Mouse (Mus musculus) lung, postnatal 0 days (tissue): Measurements from ENCODE around the gene Retreg1. TPM values are rescaled to one million over a fixed set of nuclear protein-coding genes. Genes with fewer than 3 reads are reported as not detected.
A peak's percentile ranks its signal among the peaks of the same experiment; 100 is the strongest.

Source experiments
- ATAC-seq: fragments of 200-750 bp; cut with Nextera tagmentation; 2 replicates; pipeline ENCODE4 v1.8.0; 2017; ENCODE audit warnings: moderate library complexity
- DNase-seq: peaks from one replicate; pipeline ENCODE4 v3.0.0-alpha.2; 2016; ENCODE audit warnings: low spot score
- H3K27ac ChIP-seq: fragments of 300-500 bp; sonication (generic); 2 replicates; pipeline ENCODE4 v1.5.1; 2014; ENCODE audit warnings: antibody characterized with exemption, mild to moderate bottlenecking, low read length, mixed read lengths
- H3K27me3 ChIP-seq: fragments of 300-500 bp; sonication (generic); replicated peaks from 2 replicates; pipeline ENCODE4 v1.6.1; 2014; ENCODE audit warnings: low read length, mixed read lengths; ENCODE audit not compliant: insufficient read depth
- H3K36me3 ChIP-seq: fragments of 300-500 bp; sonication (generic); 2 replicates; pipeline ENCODE4 v1.6.1; 2014; ENCODE audit warnings: low read length, mixed read lengths; ENCODE audit not compliant: insufficient read depth
- H3K4me1 ChIP-seq: fragments of 300-500 bp; sonication (generic); 2 replicates; pipeline ENCODE4 v1.6.1; 2014; ENCODE audit warnings: antibody characterized with exemption, low read depth, low read length, mixed read lengths; ENCODE audit not compliant: insufficient read depth
- H3K4me2 ChIP-seq: fragments of 300-500 bp; sonication (generic); replicated peaks from 2 replicates; pipeline ENCODE4 v1.6.1; 2014; ENCODE audit warnings: low read depth, mild to moderate bottlenecking, low read length, moderate library complexity, mixed read lengths
- H3K4me3 ChIP-seq: fragments of 300-500 bp; sonication (generic); 2 replicates; pipeline ENCODE4 v1.5.1; 2014; ENCODE audit warnings: low read depth, low read length
- H3K9ac ChIP-seq: fragments of 300-500 bp; sonication (generic); replicated peaks from 2 replicates; pipeline ENCODE4 v1.6.1; 2014; ENCODE audit warnings: low read depth, mild to moderate bottlenecking
- H3K9me3 ChIP-seq: fragments of 300-500 bp; sonication (generic); 2 replicates; pipeline ENCODE4 v1.6.1; 2016; ENCODE audit warnings: low read length, mixed read lengths
- CTCF ChIP-seq: IDR thresholded peaks from 2 replicates; pipeline ENCODE4 v1.5.1; 2016; ENCODE audit warnings: antibody characterized with exemption, mild to moderate bottlenecking
- EP300 ChIP-seq: IDR thresholded peaks from 2 replicates; pipeline ENCODE4 v1.6.1; 2016; ENCODE audit warnings: antibody characterized with exemption, mild to moderate bottlenecking, control low read depth
- whole genome bisulfite sequencing: fragments of 180-500 bp; shearing (Covaris S2); extraction: QIAGEN DNeasy Blood & Tissue Kit; methylation state at CpG from one replicate; pipeline ENCODE4 v1.1.7; 2014; 5-methylcytosine and 5-hydroxymethylcytosine counted together
- polyA plus RNA-seq: library from polyadenylated mRNA; unstranded; fragments of >200 nt; fragmentation: Nextera tagmentation; extraction: Ambion mirVana; gene quantifications from 2 replicates; pipeline ENCODE4 v1.2.1, GENCODE M21; 2015

The Retreg1 gene
- polyA plus RNA-seq, 1 experiment from 2014 or later = 36.2 TPM

DNA sequence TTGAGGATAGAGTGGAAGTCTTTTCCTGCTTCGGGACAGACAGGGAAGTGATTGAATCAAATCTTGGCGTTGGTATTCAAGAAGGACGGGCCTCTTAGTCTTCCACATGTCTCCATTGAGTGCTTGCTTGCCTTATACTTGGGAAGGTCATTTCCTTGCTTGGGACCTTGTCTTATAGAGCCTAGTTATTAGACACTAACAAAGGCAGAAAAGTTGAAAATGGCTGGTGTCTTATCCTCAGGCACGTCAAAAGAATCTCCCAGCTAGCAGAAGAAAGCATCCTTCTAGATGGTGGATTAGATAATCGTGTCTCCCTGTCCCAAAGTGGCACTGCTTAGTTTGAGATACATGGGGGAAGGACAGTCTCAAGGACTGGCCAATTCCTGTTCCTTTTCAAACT is 113.0 kb downstream of the Retreg1 start:
- DNase-seq (no peak), ATAC-seq (no peak)
- H3K4me3 ChIP-seq = no peak overlapping the region
- WGBS = 51% methylated on average over 5 of the region's 5 CpGs
- no peaks in the 10 kb centered on the region for H3K9me3 ChIP-seq
- no peaks in the 10 kb centered on the region for H3K36me3 ChIP-seq
- TF ChIP-seq CTCF (no peak), EP300 (no peak)
- H3K27me3 ChIP-seq = no peaks in the 10 kb centered on the region
- no peak overlapping the region for H3K27ac ChIP-seq
- no peak overlapping the region for H3K9ac ChIP-seq
- no peak overlapping the region for H3K4me2 ChIP-seq
- H3K4me1 ChIP-seq = no peaks in the 10 kb centered on the region

DNA sequence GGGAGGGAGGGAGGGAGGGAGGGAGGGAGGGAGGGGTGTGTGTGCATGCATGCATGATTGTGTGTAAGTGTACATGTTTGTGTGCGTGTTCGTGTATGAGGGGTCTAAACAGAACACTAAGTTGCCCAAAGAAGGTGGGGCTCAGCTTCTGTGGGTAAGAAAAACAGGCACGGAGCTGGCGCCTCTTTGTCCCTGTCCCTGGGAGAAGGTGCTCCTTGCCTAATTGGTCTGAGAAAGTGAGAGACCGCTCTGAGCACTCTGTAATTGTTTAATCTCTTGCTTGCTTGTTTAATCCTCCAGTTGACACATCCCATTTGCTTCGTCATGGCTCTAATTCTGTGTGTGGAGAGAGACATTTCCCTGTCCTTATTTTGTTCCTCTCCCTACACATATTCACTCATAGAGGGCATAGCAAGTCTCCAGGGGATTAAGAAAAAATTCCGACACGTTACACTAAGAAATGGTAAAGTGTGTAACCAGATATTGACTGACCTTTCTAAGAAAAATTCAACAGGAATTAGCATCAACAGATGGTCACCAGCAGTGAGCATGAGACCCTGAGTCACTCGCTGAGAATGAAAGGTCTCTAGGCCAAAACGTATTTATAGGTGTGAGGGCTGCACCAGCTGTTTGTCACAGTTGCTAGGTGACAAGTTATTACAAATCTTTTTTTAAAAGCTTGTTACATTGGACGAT is 113.6 kb downstream of the Retreg1 start:
- H3K4me1 ChIP-seq = no peaks in the 10 kb centered on the region
- TF ChIP-seq EP300 = no peak
- no peak for TF ChIP-seq CTCF
- no peaks in the 10 kb centered on the region for H3K27me3 ChIP-seq
- no peaks in the 10 kb centered on the region for H3K9me3 ChIP-seq
- 53% methylated on average over 11 of the region's 11 CpGs for WGBS
- DNase-seq = peak; percentile 38
- no peak overlapping the region for H3K9ac ChIP-seq
- H3K4me3 ChIP-seq = no peak overlapping the region
- no peak overlapping the region for H3K27ac ChIP-seq
- ATAC-seq = 0 out of 2 replicates have a peak, but pooled peaks have one; percentile 21
- H3K4me2 ChIP-seq = no peak overlapping the region
- no peaks in the 10 kb centered on the region for H3K36me3 ChIP-seq

DNA sequence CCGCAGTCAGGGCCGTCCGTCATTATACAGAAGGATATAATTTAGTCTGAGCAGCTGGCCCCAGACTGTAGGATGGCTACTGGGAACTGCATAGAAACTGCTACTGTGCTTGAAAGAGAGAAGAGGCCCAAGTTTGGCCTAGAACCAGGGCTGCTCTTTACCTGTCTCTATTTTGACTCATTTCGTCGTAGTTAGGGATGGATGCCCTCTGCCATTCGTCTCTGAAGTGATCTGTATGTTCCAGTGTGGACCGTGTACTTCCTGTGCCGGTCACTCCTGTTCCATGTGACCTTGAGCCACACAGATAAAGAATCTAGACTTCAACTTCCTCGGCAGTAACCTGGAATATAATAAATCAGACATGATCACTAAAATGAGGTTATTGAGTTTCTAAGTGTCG is 114.7 kb downstream of the Retreg1 start:
- H3K9me3 ChIP-seq = no peaks in the 10 kb centered on the region
- H3K4me1 ChIP-seq = no peaks in the 10 kb centered on the region
- H3K27ac ChIP-seq = no peak overlapping the region
- no peaks in the 10 kb centered on the region for H3K27me3 ChIP-seq
- H3K4me2 ChIP-seq = no peak overlapping the region
- WGBS = 72% methylated on average over 10 of the region's 10 CpGs
- DNase-seq (no peak), ATAC-seq (no peak)
- H3K4me3 ChIP-seq = no peak overlapping the region
- TF ChIP-seq CTCF (no peak), EP300 (no peak)
- H3K9ac ChIP-seq = no peak overlapping the region
- no peaks in the 10 kb centered on the region for H3K36me3 ChIP-seq

DNA sequence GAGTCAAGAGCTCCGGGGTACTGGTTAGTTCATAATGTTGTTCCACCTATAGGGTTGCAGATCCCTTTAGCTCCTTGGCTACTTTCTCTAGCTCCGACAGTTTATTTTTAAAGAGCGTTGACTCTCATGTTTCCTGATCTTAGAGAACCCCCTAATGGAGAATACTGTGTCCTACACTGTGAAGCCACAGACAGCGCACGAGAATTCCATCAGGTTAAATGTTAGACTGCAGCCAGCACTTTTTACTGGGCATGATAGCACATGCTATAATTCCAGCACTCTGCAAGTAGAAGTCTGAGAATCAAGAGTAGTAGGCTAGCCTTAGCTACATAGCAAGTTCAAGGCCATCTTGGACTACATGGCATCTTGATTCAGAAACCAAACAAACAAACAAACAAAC is 116.4 kb downstream of the Retreg1 start:
- peak; percentile 80 for DNase-seq

DNA sequence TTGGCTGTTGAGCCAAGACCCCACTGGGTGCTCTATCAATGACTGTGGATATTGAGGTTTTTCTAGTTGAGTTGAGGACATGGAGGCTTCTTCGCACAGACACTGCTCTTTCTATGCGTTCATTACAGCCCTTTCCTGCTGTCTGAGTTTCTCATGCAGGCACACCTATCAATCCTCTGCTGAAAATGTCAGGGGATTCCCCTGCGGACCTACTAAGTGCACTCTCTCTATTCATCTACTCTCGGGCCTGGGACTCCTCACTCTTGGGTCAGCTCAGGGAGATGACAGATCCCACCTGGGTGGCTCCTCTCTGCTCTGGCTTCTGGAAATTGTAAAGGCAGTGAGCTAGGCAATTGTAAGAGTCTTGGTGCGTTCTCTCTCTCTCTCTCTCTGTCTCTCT is 117.3 kb downstream of the Retreg1 start:
- no peak for ATAC-seq
- 90% methylated on average over 5 of the region's 5 CpGs for WGBS

More for the DNA sequence above, 116.4 kb downstream of the Retreg1 start:
- 10% methylated on average over 5 of the region's 5 CpGs for WGBS
- Histone ChIP-seq H3K9ac (no peak overlapping the region), H3K27ac (no peak overlapping the region), H3K27me3 (no peaks in the 10 kb centered on the region), H3K4me1 (no peaks in the 10 kb centered on the region), H3K9me3 (no peaks in the 10 kb centered on the region), H3K4me3 (no peak overlapping the region), H3K36me3 (no peaks in the 10 kb centered on the region), H3K4me2 (no peak overlapping the region)
- peak; percentile 82 for ATAC-seq
- TF ChIP-seq EP300 (no peak), CTCF (peak; percentile 80)

DNA sequence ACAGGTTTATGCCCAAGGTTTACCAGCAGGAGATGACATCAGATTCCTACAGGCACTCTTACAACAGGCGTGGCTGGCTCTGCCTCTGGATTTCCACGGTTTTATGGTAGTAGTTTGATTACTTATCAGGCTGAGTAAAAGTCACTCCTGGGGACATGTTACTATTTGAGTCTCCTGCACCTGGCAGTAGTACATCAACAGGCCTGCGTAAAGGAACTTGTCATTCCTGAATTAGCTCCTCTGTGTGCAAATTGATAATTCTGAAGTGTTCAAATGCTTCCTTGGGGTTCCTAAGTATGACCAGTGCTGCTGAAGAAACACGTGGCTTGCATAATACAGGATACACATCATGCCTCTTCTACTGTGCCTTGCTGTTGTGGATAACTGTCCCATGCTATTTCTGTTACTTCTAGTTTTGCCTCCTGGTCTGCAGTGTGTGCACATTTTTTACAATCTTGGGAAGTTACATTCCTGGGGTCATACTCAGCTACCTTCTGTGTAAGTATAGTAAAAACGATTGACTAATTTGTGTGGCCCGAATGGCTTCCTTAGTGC is 123.3 kb downstream of the Retreg1 start:
- Histone ChIP-seq H3K4me3 (no peak overlapping the region), H3K27ac (no peak overlapping the region), H3K27me3 (no peaks in the 10 kb centered on the region), H3K9ac (no peak overlapping the region), H3K4me1 (no peaks in the 10 kb centered on the region), H3K36me3 (0 out of 2 replicates have a peak, but pooled peaks cover 3% of the 10 kb centered on the region), H3K9me3 (no peaks in the 10 kb centered on the region), H3K4me2 (no peak overlapping the region)
- no peak for ATAC-seq
- 63% methylated on average over 6 of the region's 6 CpGs for WGBS
- TF ChIP-seq EP300 (no peak), CTCF (no peak)
- DNase-seq = no peak

More for the DNA sequence above, 117.3 kb downstream of the Retreg1 start:
- Histone ChIP-seq H3K27me3 (no peaks in the 10 kb centered on the region), H3K9ac (no peak overlapping the region), H3K9me3 (no peaks in the 10 kb centered on the region), H3K27ac (no peak overlapping the region), H3K4me1 (no peaks in the 10 kb centered on the region), H3K4me3 (no peak overlapping the region), H3K36me3 (no peaks in the 10 kb centered on the region), H3K4me2 (no peak overlapping the region)
- no peak for DNase-seq
- no peak for TF ChIP-seq CTCF
- no peak for TF ChIP-seq EP300
